In the genomic region with DNA sequence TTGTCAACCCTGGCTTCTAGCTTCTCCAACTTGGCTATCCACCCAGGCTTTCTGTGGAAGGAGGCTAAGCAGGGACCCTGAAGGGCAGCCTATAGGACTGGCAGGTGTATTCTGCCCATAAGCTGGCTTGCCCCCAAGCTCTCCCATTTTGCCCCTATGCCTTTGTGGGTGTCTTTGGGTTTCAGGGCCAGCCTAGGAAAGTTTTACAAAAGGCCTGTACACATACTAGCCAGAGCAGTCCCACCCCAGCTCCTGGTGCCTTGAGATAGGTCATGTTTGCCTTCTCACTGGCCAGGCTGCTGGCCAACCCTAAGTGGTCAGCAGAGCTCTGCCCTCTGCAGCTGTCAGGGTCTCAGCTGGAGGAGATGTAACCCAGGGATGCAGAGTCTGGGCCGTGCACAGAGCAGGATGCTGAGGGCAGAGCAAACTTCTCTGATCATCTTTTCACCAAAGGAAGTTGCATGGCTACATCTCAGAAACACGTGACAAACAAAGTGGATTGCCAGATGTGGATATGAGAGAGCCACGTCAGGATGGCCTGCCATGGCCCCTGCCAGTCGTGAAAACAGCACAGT, we compare ENCODE assay signal across 8 mouse cellular contexts. TPM values are rescaled to one million over a fixed set of nuclear protein-coding genes. Genes with fewer than 3 reads are reported as not detected.
DNase-seq lines count a peak whose midpoint lies in the region; ATAC-seq and TF ChIP-seq lines count a peak whose summit lies in the region.

No protein-coding gene starts in this region.

- peak overlapping the region; percentile 98 for H3K4me2 ChIP-seq in limb, embryonic 13.5 days (replicated peaks)
- peak overlapping the region; percentile 97 for H3K4me2 ChIP-seq in stomach, embryonic 14.5 days (replicated peaks; ENCODE audit: low read depth, low read length)

- DNase-seq in gastrocnemius, adult 2 months: no peak
- no peak for DNase-seq in gastrocnemius, postnatal 25 days
- DNase-seq in CD4-positive helper T cell, adult 2 months (ENCODE audit: low read depth, low spot score): peak; percentile 57
- DNase-seq in forebrain, embryonic 10.5 days (ENCODE audit: extremely low spot score, low spot score): no peak
- no peak for DNase-seq in ovary, postnatal 14 days (ENCODE audit: low spot score)
- no peak for DNase-seq in layer of hippocampus, adult 9-11 months

- no peak for TF ChIP-seq CTCF in gastrocnemius, adult 2 months (IDR thresholded peaks at IDR 0.05)

- H3K9me3 ChIP-seq in forebrain, embryonic 10.5 days: no peaks in the 10 kb centered on the region
- H3K9me3 ChIP-seq in limb, embryonic 13.5 days: no peaks in the 10 kb centered on the region
- H3K9me3 ChIP-seq in stomach, embryonic 14.5 days (ENCODE audit: control insufficient read depth, low read depth, low read length): no peaks in the 10 kb centered on the region

- H3K4me3 ChIP-seq in gastrocnemius, adult 2 months: peak overlapping the region; percentile 95
- H3K4me3 ChIP-seq in forebrain, embryonic 10.5 days: peak overlapping the region; percentile 94
- peak overlapping the region; percentile 98 for H3K4me3 ChIP-seq in limb, embryonic 13.5 days
- H3K4me3 ChIP-seq in stomach, embryonic 14.5 days (ENCODE audit: low read depth, low read length): peak overlapping the region; percentile 94

- 53% methylated on average over 4 of the region's 4 CpGs for WGBS in forebrain, embryonic 10.5 days
- 25% methylated on average over 4 of the region's 4 CpGs for WGBS in limb, embryonic 13.5 days
- WGBS in stomach, embryonic 14.5 days: 38% methylated on average over 4 of the region's 4 CpGs

- no peak for ATAC-seq in limb, embryonic 13.5 days (ENCODE audit: low FRiP score, low read depth)
- ATAC-seq in stomach, embryonic 14.5 days (ENCODE audit: insufficient number of reproducible peaks, insufficient read depth, low FRiP score, low read depth): no peak

- H3K36me3 ChIP-seq in forebrain, embryonic 10.5 days (replicated peaks): peaks cover 40% of the 10 kb centered on the region
- H3K36me3 ChIP-seq in limb, embryonic 13.5 days: peaks cover 27% of the 10 kb centered on the region
- H3K36me3 ChIP-seq in stomach, embryonic 14.5 days (ENCODE audit: control insufficient read depth, insufficient read depth, low read length): peaks cover 26% of the 10 kb centered on the region

- intact Hi-C loops in gastrocnemius, adult 2 months (cut with DNase I): no loop called here

- H3K27me3 ChIP-seq in forebrain, embryonic 10.5 days (ENCODE audit: poor library complexity, severe bottlenecking): no peaks in the 10 kb centered on the region
- no peaks in the 10 kb centered on the region for H3K27me3 ChIP-seq in limb, embryonic 13.5 days
- H3K27me3 ChIP-seq in stomach, embryonic 14.5 days (ENCODE audit: control insufficient read depth, insufficient read depth, low read length): no peaks in the 10 kb centered on the region

- peak overlapping the region; percentile 85 for H3K27ac ChIP-seq in gastrocnemius, adult 2 months
- H3K27ac ChIP-seq in forebrain, embryonic 10.5 days: peak overlapping the region; percentile 99
- H3K27ac ChIP-seq in limb, embryonic 13.5 days: peak overlapping the region; percentile 97
- peak overlapping the region; percentile 98 for H3K27ac ChIP-seq in stomach, embryonic 14.5 days (ENCODE audit: low read length)

- peaks cover 63% of the 10 kb centered on the region for H3K4me1 ChIP-seq in forebrain, embryonic 10.5 days
- H3K4me1 ChIP-seq in limb, embryonic 13.5 days: peaks cover 35% of the 10 kb centered on the region
- H3K4me1 ChIP-seq in stomach, embryonic 14.5 days (ENCODE audit: control insufficient read depth, insufficient read depth, low read length): peaks cover 29% of the 10 kb centered on the region

- peak overlapping the region; percentile 97 for H3K9ac ChIP-seq in limb, embryonic 13.5 days
- H3K9ac ChIP-seq in stomach, embryonic 14.5 days (replicated peaks; ENCODE audit: low read depth, low read length): peak overlapping the region; percentile 92

RNA-seq across cellular contexts. Expression of gene Fasn, which starts 1.0 kb away (rescaled TPM):
- total RNA-seq in gastrocnemius, adult 2 months (2021): 10 to 100 TPM in 1 of 2 experiments, 1 to 10 TPM in 1; 6.8 to 20.0 TPM
- 10 to 100 TPM; 11.1 to 59.9 TPM for total RNA-seq in gastrocnemius, postnatal 25 days (2021)
- polyA plus RNA-seq in forebrain, embryonic 10.5 days (2016; fragmentation: Nextera tagmentation; extraction: Ambion mirVana): 134 and 144 TPM in 2 replicates
- polyA plus RNA-seq in limb, embryonic 13.5 days (2015; fragmentation: Nextera tagmentation; extraction: Ambion mirVana): 49.8 and 53.9 TPM in 2 replicates
- 69.0 and 70.9 TPM in 2 replicates for polyA plus RNA-seq in stomach, embryonic 14.5 days (2014; fragmentation: Nextera tagmentation; extraction: Ambion mirVana)

RNA-seq across cellular contexts. Expression of gene Dus1l, which starts 29.2 kb away (rescaled TPM):
- total RNA-seq in gastrocnemius, adult 2 months (2021): 10 to 100 TPM; 31.2 to 31.5 TPM
- 10 to 100 TPM; 32.6 to 36.2 TPM for total RNA-seq in gastrocnemius, postnatal 25 days (2021)
- polyA plus RNA-seq in forebrain, embryonic 10.5 days (2016; fragmentation: Nextera tagmentation; extraction: Ambion mirVana): 110 and 111 TPM in 2 replicates
- polyA plus RNA-seq in limb, embryonic 13.5 days (2015; fragmentation: Nextera tagmentation; extraction: Ambion mirVana): 66.6 TPM in 2 replicates
- 59.7 and 66.9 TPM in 2 replicates for polyA plus RNA-seq in stomach, embryonic 14.5 days (2014; fragmentation: Nextera tagmentation; extraction: Ambion mirVana)

RNA-seq across cellular contexts. Expression of gene Gps1, which starts 41.3 kb away (rescaled TPM):
- 10 to 100 TPM; 57.9 to 65.2 TPM for total RNA-seq in gastrocnemius, adult 2 months (2021)
- 10 to 100 TPM; 50.3 to 53.0 TPM for total RNA-seq in gastrocnemius, postnatal 25 days (2021)
- polyA plus RNA-seq in forebrain, embryonic 10.5 days (2016; fragmentation: Nextera tagmentation; extraction: Ambion mirVana): 281 and 283 TPM in 2 replicates
- 240 and 241 TPM in 2 replicates for polyA plus RNA-seq in limb, embryonic 13.5 days (2015; fragmentation: Nextera tagmentation; extraction: Ambion mirVana)
- polyA plus RNA-seq in stomach, embryonic 14.5 days (2014; fragmentation: Nextera tagmentation; extraction: Ambion mirVana): 218 and 224 TPM in 2 replicates

RNA-seq across cellular contexts. Expression of gene Rfng, which starts 41.4 kb away (rescaled TPM):
- total RNA-seq in gastrocnemius, adult 2 months (2021): 10 to 100 TPM; 11.7 to 14.1 TPM
- 10 to 100 TPM in 1 of 2 experiments, 1 to 10 TPM in 1; 9.6 to 11.0 TPM for total RNA-seq in gastrocnemius, postnatal 25 days (2021)
- 39.1 and 43.3 TPM in 2 replicates for polyA plus RNA-seq in forebrain, embryonic 10.5 days (2016; fragmentation: Nextera tagmentation; extraction: Ambion mirVana)
- polyA plus RNA-seq in limb, embryonic 13.5 days (2015; fragmentation: Nextera tagmentation; extraction: Ambion mirVana): 43.8 and 48.4 TPM in 2 replicates
- 27.8 and 29.5 TPM in 2 replicates for polyA plus RNA-seq in stomach, embryonic 14.5 days (2014; fragmentation: Nextera tagmentation; extraction: Ambion mirVana)
